Mouse (Mus musculus): ENCODE measurements at regions not wholly inside any gene's neighbourhood (a gene's known extent, or its start where the extent isn't known, plus 50 kb on each side); places are given as distances from the start of the nearest gene placed in this dataset.

DNA sequence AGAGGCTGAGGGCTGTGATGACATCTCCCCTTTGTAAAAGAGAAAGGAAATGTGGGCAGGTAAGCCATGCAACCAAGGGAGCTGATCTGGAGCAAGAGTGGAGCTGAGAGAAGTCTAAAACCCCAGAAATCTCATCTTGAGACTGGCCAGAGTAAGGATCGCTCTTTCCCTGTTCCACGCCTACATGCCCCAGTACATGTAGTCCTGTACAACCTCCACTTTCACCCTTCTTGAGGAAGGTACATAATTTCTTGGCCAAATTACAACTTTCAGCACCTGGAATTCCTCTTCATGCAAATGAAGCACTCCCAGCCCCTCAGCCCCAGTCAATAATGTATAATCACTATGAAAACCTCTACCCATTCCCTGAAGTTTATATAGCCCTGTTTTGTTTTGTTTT lies 60.2 kb upstream of the Cox10 start:
- Histone ChIP-seq H3K4me3 (replicated peaks; ENCODE audit: low read depth, low read length) (no peak overlapping the region), H3K9ac (replicated peaks; ENCODE audit: low read length) (no peak overlapping the region), H3K36me3 (ENCODE audit: control insufficient read depth, insufficient read depth, low read length) (no peaks in the 10 kb centered on the region), H3K27ac (replicated peaks; ENCODE audit: low read depth, low read length) (no peak overlapping the region), H3K4me1 (ENCODE audit: control insufficient read depth, insufficient read depth, low read length) (peaks cover 12% of the 10 kb centered on the region; the same call in 1 of the 2 replicates), H3K9me3 (ENCODE audit: control insufficient read depth, low read length) (no peaks in the 10 kb centered on the region), H3K27me3 (ENCODE audit: control insufficient read depth, insufficient read depth, low read length) (no peaks in the 10 kb centered on the region), H3K4me2 (ENCODE audit: low read length) (no peak overlapping the region)
- ATAC-seq (ENCODE audit: low FRiP score, low TSS enrichment) (no peak), DNase-seq (no peak)
- WGBS: 97% methylated on average over 2 of the region's 2 CpGs

DNA sequence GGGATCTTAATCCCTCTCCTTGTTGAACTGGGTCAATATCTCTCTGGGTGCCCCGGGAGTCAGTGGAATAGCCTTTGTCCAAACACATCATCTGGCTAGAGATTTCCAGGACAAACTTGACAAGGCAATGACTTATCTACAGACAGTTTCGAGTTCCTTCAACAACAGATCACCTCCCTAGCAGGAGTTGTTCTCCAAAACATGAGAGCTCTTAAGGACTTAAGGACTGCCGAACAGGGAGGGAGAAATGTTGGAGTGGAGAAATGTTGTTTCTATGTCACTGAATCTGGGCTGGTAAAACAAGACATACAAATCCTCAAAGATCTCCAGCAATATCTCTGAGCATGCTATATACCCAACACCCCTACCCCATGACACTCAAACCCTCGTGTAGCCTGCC lies 59.7 kb upstream of the Cox10 start:
- no peak for ATAC-seq (ENCODE audit: low FRiP score, low TSS enrichment)
- no peaks in the 10 kb centered on the region for H3K36me3 ChIP-seq (ENCODE audit: control insufficient read depth, insufficient read depth, low read length)
- no peak overlapping the region for H3K4me2 ChIP-seq (ENCODE audit: low read length)
- no peak overlapping the region for H3K4me3 ChIP-seq (replicated peaks; ENCODE audit: low read depth, low read length)
- no peaks in the 10 kb centered on the region for H3K9me3 ChIP-seq (ENCODE audit: control insufficient read depth, low read length)
- no peak overlapping the region for H3K9ac ChIP-seq (replicated peaks; ENCODE audit: low read length)
- DNase-seq: no peak
- 74% methylated on average over 4 of the region's 4 CpGs for WGBS
- H3K4me1 ChIP-seq (ENCODE audit: control insufficient read depth, insufficient read depth, low read length): peaks cover 15% of the 10 kb centered on the region; the same call in 1 of the 2 replicates
- H3K27ac ChIP-seq (replicated peaks; ENCODE audit: low read depth, low read length): no peak overlapping the region
- H3K27me3 ChIP-seq (ENCODE audit: control insufficient read depth, insufficient read depth, low read length): no peaks in the 10 kb centered on the region

DNA sequence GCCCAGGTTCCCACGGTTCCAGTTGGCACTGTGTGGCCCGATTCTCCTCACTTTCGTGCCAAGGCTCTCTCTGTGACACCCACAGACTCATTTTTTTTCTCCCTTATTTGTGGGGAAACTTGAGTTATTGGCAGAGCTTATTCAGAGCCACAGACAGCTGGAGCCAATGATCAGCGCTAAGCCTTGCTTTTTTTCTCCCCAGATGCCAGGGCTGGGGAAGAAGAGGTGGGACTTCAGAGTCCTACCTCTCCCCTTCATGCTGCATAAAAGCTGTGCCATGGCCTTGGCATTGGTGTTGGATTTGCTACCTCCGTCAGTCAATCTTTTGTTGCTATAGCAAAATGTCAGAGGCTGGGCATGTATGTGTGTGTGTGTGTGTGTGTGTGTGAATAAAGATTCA lies 56.5 kb upstream of the Cox10 start:
- 31% methylated on average over 5 of the region's 5 CpGs for WGBS
- Histone ChIP-seq H3K9ac (replicated peaks; ENCODE audit: low read length) (no peak overlapping the region), H3K27ac (replicated peaks; ENCODE audit: low read depth, low read length) (peak overlapping the region; percentile 38), H3K4me3 (replicated peaks; ENCODE audit: low read depth, low read length) (no peak overlapping the region), H3K27me3 (ENCODE audit: control insufficient read depth, insufficient read depth, low read length) (no peaks in the 10 kb centered on the region), H3K4me1 (ENCODE audit: control insufficient read depth, insufficient read depth, low read length) (peaks cover 15% of the 10 kb centered on the region; the same call in 1 of the 2 replicates), H3K4me2 (ENCODE audit: low read length) (no peak overlapping the region), H3K36me3 (ENCODE audit: control insufficient read depth, insufficient read depth, low read length) (no peaks in the 10 kb centered on the region), H3K9me3 (ENCODE audit: control insufficient read depth, low read length) (no peaks in the 10 kb centered on the region)
- ATAC-seq (ENCODE audit: low FRiP score, low TSS enrichment) (no peak; the same call in 1 of the 2 replicates), DNase-seq (peak; percentile 58)

DNA sequence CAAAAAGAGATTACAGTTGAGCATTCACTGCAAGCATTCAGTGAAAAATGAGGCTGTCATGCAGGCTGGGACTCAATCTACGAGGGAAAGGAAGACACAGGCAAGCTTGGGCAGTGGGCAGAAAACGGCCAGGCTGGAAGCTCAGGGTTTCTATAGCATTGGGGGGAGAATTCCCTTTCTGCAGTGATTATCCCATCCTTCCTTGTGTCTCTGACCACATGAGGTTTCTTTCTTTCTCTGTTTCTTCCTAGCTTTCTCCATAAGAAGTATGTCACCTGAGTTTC lies 56.0 kb upstream of the Cox10 start:
- Histone ChIP-seq H3K9ac (replicated peaks; ENCODE audit: low read length) (no peak overlapping the region), H3K27ac (replicated peaks; ENCODE audit: low read depth, low read length) (peak overlapping the region; percentile 38)
- WGBS: 26% methylated on average over 2 of the region's 2 CpGs

DNA sequence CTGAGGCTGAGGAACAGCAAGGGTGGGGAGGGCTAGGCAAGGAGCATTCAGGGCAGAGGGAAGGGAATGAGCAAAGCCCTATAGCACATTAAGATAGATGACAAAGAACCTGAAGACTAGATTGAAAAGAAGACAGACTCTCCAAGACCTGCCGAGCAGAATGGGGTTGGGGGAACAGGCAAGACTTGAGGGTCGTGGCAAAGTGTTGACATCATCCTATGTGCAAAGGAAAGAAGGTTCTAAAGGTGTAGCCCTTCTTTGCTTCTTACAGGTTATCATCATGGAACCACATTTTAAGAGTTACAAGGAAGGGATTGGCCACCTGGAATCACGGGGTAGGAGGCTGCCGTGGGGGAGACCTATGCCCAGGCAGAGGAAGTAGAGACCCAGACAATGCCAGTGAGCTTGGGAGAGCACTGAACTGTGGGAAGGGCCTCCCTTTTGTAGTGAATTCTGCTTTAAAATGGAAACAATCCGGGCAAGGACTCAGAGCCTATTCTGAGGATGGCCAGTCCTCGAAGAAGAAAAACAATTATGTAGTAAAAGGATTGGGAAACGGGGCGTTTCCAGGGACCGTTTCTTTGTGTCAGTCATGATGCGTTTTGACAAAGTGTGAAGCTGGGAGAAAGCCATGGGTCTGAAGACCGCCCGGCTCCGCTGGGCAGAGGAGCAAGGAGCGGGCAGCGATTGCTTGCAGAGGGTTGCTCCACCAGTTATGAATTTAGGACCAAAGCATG lies 55.5 kb upstream of the Cox10 start:
- WGBS: 18% methylated on average over 15 of the region's 15 CpGs
- peak overlapping the region; percentile 70 for H3K27ac ChIP-seq (replicated peaks; ENCODE audit: low read depth, low read length)
- DNase-seq (peak; percentile 79), ATAC-seq (ENCODE audit: low FRiP score, low TSS enrichment) (peak; percentile 68)
- H3K9ac ChIP-seq (replicated peaks; ENCODE audit: low read length): no peak overlapping the region
- no peak overlapping the region for H3K4me3 ChIP-seq (replicated peaks; ENCODE audit: low read depth, low read length)
- H3K36me3 ChIP-seq (ENCODE audit: control insufficient read depth, insufficient read depth, low read length): no peaks in the 10 kb centered on the region
- peaks cover 15% of the 10 kb centered on the region; the same call in 1 of the 2 replicates for H3K4me1 ChIP-seq (ENCODE audit: control insufficient read depth, insufficient read depth, low read length)
- H3K4me2 ChIP-seq (ENCODE audit: low read length): peak overlapping the region; percentile 23; the same call in 1 of the 2 replicates
- no peaks in the 10 kb centered on the region for H3K27me3 ChIP-seq (ENCODE audit: control insufficient read depth, insufficient read depth, low read length)
- H3K9me3 ChIP-seq (ENCODE audit: control insufficient read depth, low read length): no peaks in the 10 kb centered on the region

More for the DNA sequence above, 56.0 kb upstream of the Cox10 start:
- H3K4me2 ChIP-seq (ENCODE audit: low read length): peak overlapping the region; percentile 23; the same call in 1 of the 2 replicates
- H3K9me3 ChIP-seq (ENCODE audit: control insufficient read depth, low read length): no peaks in the 10 kb centered on the region
- H3K4me1 ChIP-seq (ENCODE audit: control insufficient read depth, insufficient read depth, low read length): peaks cover 15% of the 10 kb centered on the region; the same call in 1 of the 2 replicates
- H3K27me3 ChIP-seq (ENCODE audit: control insufficient read depth, insufficient read depth, low read length): no peaks in the 10 kb centered on the region
- ATAC-seq (ENCODE audit: low FRiP score, low TSS enrichment) (peak; percentile 58; the same call in 1 of the 2 replicates), DNase-seq (no peak)
- no peak overlapping the region for H3K4me3 ChIP-seq (replicated peaks; ENCODE audit: low read depth, low read length)
- H3K36me3 ChIP-seq (ENCODE audit: control insufficient read depth, insufficient read depth, low read length): no peaks in the 10 kb centered on the region

Data from midbrain, embryonic 14.5 days (tissue).